Mouse (Mus musculus) cerebellum, adult 8-10 months (tissue): ENCODE data around the gene B830017H08Rik.

Experiments used
- DNase-seq: peaks from one replicate; pipeline ENCODE4 v3.0.0; 2022

The B830017H08Rik gene

DNA sequence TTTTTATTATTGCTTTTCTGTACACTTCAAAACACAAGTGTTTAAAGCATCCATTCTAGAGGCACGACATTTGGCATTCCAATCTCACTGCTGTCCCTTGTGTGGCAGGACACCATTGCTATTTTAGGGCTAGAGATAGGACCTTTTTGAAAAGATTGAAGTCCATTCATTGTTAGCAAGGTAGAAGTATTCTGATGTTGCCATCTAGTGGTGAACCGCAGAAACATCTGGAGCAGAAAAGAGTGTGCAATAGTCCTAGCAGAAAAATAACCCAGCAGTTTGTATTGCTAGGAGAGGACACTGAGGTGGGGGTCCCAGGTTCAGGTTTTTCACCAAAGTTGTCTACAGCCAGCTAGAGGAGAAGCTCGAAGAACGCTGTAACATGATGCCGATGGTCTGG, 20.8 kb upstream of the B830017H08Rik start:
- DNase-seq: no peak

- DNase-seq: no peak
These were observed 19.7 kb upstream of the B830017H08Rik start for GRCm38 (mm10) chr16:17813173-17813572.

DNA sequence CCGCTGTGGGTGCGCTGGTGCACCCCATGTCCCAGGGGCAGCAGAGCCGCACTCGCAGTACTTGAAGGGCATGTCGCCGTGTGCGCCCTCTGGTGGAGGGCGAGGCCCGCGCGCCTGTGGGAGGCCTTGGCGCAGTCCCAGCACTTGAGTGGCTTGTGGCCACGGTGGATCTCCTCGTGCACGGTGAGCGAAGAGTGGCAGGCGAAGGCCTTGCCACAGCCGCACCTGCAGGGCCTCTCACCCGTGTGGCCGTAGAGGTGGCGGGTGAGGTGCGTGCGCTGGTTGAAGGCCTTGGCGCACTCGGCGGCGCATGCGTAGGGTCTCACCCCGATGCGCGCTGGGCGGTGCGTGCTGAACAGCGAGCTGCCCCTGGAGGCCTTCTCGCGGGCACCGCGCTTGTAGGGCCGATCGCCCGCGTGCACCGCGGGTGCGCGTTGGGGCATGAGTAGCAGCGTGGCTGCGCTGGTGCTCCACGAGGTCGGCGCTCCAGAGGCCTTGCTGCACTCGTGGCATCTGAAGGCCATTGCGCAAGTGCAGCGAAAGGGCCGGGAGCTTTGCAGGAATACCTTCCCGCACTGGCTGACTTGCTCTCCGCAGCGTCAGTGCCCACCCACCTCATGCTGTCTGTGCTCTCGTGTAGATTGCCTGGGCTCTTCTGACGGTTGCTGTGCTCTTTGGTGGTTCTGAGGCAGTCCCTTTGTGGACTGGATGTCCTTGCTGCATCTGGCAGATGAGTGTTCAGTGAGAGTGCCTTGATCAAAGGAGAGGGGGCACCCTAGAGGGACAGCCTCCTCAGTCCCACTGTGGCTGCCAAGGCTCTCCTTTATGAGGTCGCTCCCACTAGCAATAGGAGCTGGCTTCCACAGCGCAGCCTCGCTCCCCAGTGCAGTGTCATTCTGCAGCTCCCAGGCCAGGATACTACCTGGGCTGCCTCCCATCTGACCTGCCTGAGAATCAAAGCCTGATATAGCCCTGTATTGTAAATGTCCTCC, 17.2 kb upstream of the B830017H08Rik start:
- peak; percentile 63 for DNase-seq

GRCm38 (mm10) chr16:17816528-17816927, 16.4 kb upstream of the B830017H08Rik start:
- DNase-seq: no peak

DNA sequence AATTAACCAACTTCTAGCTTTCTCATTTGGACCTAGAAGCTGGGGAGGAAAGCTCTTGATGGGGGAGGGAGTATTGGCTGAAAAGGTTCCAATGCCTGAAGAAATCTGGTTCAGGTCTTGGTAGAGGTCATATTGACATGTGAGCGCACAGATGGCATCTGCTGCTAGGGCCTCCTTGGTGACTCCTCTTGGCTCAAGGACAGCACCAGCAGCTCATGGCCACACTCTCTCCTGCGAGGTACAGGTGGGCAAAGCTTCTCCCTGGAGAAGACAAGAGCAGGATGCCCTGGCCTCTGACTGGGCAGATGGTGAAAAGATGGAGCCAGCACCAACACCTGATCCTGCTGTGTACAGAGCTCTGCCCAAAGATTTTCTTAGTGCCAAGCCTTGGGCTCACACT, 6.4 kb upstream of the B830017H08Rik start:
- peak; percentile 62 for DNase-seq

DNA sequence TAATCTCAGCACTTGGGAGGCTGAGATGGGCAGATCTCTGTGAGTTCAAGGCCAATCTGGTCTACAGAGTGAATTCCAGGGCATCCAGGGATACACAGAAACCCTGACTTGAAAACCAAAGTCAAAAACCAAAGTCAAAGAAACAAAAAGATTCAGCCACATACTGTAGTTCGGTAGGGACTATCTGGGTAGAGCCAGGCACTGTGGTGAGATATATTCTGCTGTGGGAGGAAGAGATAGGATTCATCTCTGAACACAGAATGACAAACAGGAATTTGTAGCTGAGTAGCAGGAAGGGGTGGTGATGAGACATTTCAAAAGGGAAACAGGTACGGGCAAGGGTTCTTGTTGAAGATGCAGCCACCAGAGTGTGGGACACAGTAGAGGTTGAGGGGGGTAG, 4.7 kb upstream of the B830017H08Rik start:
- DNase-seq: no peak

DNA sequence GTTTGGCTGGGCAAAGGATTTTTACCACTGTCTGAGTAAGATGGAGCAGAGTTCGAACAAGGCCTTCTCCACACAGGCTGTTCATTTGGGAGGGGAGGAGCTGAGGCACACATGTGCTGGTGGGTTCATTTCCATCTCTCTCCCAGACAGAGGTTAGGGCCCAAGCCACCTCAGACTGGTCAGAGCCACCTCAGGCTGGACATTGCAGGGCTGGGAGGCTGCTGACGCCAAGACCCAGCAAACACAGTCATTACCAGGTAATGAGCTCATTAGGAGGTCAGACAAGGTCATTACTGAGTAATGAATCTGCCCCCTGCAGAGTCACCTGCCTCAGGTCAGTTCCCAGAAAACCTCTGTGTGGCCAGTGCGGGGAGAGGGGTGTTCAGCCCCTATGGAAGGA, 4.1 kb upstream of the B830017H08Rik start:
- DNase-seq: no peak

DNA sequence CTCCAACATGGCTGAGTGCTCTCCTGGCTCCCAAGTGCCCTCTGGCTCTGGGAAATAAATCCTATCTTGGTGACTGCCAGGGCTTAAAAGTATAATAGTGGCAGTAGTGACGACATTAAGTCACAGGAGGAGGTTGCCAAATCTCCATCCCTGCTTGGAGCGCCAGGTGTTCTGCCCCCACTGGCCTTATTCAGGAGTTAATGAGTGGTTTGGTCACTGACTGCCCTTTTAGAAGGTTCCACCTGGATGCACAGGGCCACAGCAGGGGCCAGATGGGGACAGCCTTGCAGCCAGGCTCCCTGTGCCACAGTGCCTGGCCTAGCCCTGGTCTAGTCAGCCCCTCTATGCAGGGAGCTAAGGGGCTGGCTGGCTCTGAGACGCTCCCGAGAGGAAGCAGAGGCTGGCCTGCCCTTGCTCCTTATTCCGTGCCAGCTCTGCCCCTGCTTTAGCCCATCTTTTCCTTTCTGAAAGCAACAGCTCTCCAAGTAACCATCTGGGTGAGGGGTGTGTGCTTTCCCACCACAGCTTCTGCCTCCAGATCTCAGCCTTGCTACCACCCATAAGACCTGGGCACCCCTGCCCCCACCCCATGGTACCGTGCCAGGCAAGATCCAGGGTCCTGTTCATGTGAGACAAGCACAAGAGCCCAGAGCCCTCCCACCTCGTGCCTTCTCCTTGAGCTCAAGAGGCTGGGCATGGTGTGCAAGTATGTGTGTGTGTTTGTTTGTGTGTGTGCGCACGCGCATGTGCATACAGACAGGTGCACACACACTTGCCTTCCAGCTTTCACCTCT, 2.3 kb upstream of the B830017H08Rik start:
- no peak for DNase-seq

DNA sequence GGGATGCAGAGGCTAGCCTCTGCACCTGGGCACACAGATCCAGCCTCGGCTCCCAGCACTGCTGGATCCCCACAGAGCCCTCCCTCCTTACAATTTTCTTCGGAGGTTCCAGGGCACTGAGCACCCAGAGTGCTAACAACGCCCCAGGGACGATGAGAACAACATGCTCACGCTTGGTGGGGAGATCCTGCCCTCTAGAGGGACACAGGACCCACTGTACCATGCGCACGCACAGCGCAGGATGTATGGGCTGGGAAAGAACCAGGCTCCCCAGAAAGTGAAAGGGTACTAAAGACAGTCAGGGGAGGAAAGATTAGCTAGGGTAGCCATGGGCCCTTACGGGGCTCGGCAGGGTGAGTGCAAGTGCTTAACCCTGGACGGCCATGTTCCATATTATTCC, 1.1 kb upstream of the B830017H08Rik start:
- DNase-seq: no peak

GRCm38 (mm10) chr16:17833321-17833680, 380 bp downstream of the B830017H08Rik start:
- DNase-seq: peak; percentile 69

- peak; percentile 70 for DNase-seq
These were observed 919 bp downstream of the B830017H08Rik start for GRCm38 (mm10) chr16:17833681-17834399.

GRCm38 (mm10) chr16:17834543-17834942, 1.6 kb downstream of the B830017H08Rik start:
- no peak for DNase-seq

DNA sequence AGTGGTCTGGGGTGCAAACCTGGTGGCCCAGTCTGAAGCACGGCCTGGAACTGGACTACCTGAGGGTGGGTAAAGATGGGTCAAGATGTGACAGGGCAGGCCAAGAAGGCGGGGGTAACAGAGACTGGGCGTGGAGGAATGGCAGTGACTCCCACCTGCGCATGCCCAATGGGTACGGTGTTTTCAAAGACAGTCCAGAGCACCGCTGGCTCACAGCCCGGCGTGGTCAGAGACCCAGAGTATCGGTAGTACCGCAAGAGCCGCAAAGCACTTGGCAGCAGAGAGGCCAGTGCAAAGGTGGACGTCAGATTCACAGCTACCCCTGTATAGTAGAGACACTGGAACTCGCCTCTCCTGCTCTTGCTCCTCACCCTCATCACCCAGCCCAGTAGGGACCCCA, 2.6 kb downstream of the B830017H08Rik start:
- DNase-seq: no peak

DNA sequence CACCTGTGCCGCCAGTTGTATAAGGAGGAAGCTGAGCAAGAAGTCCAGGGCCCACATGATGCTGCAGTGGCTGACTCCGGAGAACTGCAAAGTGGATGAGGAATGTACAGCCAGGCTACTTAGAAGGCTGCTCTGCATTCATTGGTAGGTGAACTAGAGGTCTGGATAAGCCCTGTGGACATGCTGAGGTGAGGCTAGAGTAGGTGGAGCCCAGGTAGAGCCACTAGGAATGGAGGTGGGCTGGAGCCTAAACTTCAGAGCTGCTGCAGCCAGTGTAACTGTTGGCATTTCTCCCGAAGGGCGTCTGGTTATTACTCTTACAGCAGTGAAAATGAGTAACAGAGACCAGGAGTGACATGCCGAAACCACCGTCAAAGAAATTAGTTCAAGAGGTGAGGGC, 5.1 kb downstream of the B830017H08Rik start, which contains the start of gene Car15:
Gene Car15 (minus strand): TSS at position 314 of the 400 bp plus-strand sequence.
- DNase-seq: no peak

DNA sequence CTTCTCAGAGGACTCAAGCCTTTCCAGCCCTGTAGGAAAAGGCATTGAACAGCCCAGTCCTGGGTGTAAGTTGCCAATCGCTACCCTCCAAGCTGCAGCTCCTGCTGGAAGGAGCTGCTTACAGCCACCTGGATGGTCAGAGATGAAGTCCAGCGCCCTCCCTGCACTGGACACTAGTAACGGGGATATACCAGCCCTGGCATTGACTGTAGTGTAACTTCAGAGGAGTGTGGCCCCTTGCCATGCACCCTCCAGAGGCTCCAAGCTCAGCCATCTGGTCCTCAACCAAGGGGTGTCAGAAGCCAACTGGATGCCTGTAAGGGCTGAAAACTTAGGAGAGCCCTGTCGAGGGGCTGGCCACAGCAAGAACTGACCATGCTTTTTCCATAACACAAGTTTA, 7.1 kb downstream of the B830017H08Rik start:
- peak; percentile 72 for DNase-seq

GRCm38 (mm10) chr16:17842437-17842836, 9.5 kb downstream of the B830017H08Rik start:
- DNase-seq: no peak

DNA sequence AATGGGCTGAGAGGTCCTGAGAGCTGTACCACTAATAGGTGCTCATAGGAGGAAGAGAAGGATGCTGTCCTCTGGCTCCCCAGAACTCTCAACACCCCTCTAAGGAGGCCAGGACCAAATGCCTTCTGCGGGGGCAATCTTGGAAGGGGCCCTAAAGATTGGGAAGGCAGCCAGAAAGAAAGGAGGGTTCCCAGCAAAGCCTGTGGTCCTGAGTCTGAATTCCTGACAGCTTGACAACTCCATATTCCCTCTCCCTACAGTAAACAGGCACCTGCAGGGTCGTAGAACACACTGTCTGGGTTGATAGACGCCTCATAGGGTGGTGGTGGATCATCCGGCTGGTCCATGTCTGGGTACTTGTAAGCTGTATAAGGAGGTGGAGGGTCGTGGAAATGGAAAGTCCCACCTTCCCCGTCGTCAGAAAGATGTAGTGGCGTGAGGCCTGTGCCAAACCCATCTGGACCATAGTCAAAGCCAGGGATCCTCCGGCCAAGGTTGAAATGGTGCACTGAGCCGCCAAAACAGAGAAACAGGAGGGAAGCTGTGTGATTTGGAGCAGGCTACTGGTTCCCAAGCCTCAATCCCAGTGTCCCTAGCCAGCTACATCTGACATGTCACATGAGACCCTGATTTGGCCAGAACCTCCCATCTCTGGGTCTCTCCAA, 10.9 kb downstream of the B830017H08Rik start:
- peak; percentile 60 for DNase-seq

- DNase-seq: no peak
These were observed 15.5 kb downstream of the B830017H08Rik start for GRCm38 (mm10) chr16:17848431-17848830.

GRCm38 (mm10) chr16:17848928-17849327, 16.0 kb downstream of the B830017H08Rik start:
- DNase-seq: peak; percentile 77

GRCm38 (mm10) chr16:17849486-17849885, 16.6 kb downstream of the B830017H08Rik start:
- no peak for DNase-seq

DNA sequence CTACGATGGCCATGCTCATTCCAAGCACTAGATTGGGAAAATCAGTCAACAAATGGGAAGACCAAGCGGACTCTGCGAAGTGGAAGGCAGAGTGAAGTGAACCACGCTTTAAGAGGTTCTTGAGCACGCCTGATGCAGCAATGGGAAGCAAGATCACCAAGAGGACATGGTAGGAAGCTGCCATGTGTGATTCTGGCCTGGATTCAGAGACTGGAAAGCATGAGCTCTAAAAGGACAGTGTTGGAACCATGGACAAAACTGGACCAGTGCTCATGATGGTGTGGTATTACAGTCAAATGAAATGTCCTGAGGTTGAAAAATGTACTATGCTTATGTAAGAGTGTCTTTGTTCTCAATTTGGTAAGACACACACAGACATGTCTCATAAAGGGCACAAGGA, 18.4 kb downstream of the B830017H08Rik start:
- DNase-seq: no peak

GRCm38 (mm10) chr16:17851860-17852259, 18.9 kb downstream of the B830017H08Rik start:
- peak; percentile 86 for DNase-seq
